Mouse (Mus musculus): ENCODE measurements at regions not wholly inside any gene's neighbourhood (a gene's known extent, or its start where the extent isn't known, plus 50 kb on each side); places are given as distances from the start of the nearest gene placed in this dataset.

DNA sequence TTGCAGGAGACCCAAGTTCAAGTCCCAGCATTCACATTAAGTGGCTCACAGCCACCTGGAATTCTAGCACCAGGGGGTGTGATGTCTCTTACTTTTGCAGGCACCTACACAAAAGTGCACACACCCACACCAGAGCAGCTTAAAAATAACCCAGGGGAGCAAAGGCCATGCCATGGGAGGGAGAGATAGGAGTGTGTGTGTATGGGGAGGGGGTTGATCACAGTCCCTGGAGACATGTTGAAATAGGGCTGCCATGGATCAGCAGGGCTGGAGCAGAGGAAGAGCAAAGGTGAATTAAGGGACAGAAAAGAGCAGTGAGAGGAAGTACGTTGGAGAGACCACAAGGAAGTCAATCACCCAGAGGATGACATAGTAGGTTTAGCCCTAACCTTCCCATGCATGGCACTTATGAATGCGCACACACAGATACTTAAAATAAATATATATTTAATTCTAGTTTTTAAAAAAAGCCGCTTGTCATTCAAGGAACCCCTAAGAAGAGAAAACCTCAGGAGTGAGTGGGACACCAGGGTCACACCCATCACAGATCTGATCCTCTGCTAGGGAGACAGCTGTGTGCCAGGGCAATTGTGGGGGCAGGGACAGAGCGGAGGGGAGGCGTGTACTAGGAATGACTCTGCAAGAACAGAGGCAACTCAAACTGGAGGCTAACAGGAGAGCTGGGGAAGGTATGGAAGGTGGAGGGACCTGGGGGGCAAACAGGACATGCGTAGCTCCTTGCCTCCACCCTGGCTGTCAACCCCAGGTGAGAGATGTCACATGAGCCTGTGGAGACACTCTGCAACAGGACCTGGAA, 189.5 kb upstream of the Rybp start:
- Histone ChIP-seq H3K9ac (ENCODE audit: insufficient read depth, low read depth, low read length, poor library complexity, severe bottlenecking) (no peak overlapping the region), H3K9me3 (ENCODE audit: control insufficient read depth, insufficient read depth, low read depth, low read length) (no peaks in the 10 kb centered on the region), H3K4me1 (ENCODE audit: control insufficient read depth in 2 of 2, insufficient read depth in 2 of 2, low read length in 2 of 2, poor library complexity in 1 of 2) (peaks cover 5 to 16% of the 10 kb centered on the region in 2 experiments), H3K4me3 (ENCODE audit: insufficient read depth in 1 of 2, low read depth in 1 of 2, low read length in 2 of 2, poor library complexity in 1 of 2, severe bottlenecking in 1 of 2) (no peak overlapping the region), H3K36me3 (ENCODE audit: control insufficient read depth, insufficient read depth, low read length, poor library complexity, severe bottlenecking) (no peaks in the 10 kb centered on the region; the same call in 1 of the 2 replicates), H3K27ac (ENCODE audit: insufficient read depth, low read depth, low read length, poor library complexity, severe bottlenecking) (no peak overlapping the region)
- in situ Hi-C loops (cut with MboI; ENCODE audit: low sequenced_read_pairs in 2 of 2, unreplicated experiment in 2 of 2): no loop called here
- TF ChIP-seq ZNF384 (IDR thresholded peaks at IDR 0.05; ENCODE audit: low read depth, low read length) (no peak), CHD2 (IDR thresholded peaks at IDR 0.05; ENCODE audit: low read depth, low read length) (no peak), ZC3H11A (IDR thresholded peaks at IDR 0.05; ENCODE audit: borderline replicate concordance, low read depth, low read length) (no peak), MAFK (IDR thresholded peaks at IDR 0.05; ENCODE audit: insufficient read depth, low read depth, low read length) (0 out of 2 replicates have a peak, but pooled peaks have one; percentile 26), HCFC1 (IDR thresholded peaks at IDR 0.05; ENCODE audit: borderline replicate concordance, insufficient read depth, low read length) (no peak)
- no peak for DNase-seq (ENCODE audit: low read depth, low spot score)

DNA sequence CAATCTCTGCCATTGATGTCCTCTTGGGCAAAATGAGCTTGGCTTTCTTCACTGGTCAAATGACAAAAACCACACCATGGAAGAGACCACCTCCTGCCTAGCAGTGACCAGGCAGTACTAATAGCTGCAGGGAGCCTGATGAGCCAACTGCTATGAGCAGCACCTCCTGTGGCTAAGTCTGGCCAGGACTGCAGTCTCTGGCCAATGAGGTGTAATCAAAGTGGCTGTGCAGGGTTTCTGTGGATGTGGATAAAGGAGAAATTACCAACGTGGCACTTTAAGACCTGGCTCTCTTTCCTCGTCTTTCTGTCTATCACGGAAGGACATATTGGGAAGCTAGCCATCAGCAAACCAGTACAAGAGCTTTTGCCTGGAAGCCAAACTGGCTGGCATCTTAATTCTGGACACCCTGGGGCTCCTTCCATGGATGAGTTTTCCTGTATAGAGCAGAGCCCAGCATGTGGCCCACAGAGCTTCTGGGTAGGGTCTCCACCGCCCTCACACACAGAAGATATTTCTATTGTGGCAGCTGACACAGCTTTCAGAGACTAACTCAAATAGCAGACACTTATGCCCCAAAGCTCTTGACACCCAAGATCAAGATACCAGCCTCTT, 188.2 kb upstream of the Rybp start:
- no peaks in the 10 kb centered on the region; the same call in 1 of the 2 replicates for H3K36me3 ChIP-seq (ENCODE audit: control insufficient read depth, insufficient read depth, low read length, poor library complexity, severe bottlenecking)
- no peak overlapping the region for H3K4me3 ChIP-seq (ENCODE audit: insufficient read depth in 1 of 2, low read depth in 1 of 2, low read length in 2 of 2, poor library complexity in 1 of 2, severe bottlenecking in 1 of 2)
- H3K9ac ChIP-seq (ENCODE audit: insufficient read depth, low read depth, low read length, poor library complexity, severe bottlenecking): no peak overlapping the region
- no peak for TF ChIP-seq ZC3H11A (IDR thresholded peaks at IDR 0.05; ENCODE audit: borderline replicate concordance, low read depth, low read length)
- no peak for TF ChIP-seq MAFK (IDR thresholded peaks at IDR 0.05; ENCODE audit: insufficient read depth, low read depth, low read length)
- peaks cover 2 to 10% of the 10 kb centered on the region in 2 experiments; a peak in 2 of 4 replicates for H3K4me1 ChIP-seq (ENCODE audit: control insufficient read depth in 2 of 2, insufficient read depth in 2 of 2, low read length in 2 of 2, poor library complexity in 1 of 2)
- H3K9me3 ChIP-seq (ENCODE audit: control insufficient read depth, insufficient read depth, low read depth, low read length): peaks cover 2% of the 10 kb centered on the region; the same call in 1 of the 2 replicates
- H3K27ac ChIP-seq (ENCODE audit: insufficient read depth, low read depth, low read length, poor library complexity, severe bottlenecking): no peak overlapping the region
- no peak for DNase-seq (ENCODE audit: low read depth, low spot score)
- in situ Hi-C loops (cut with MboI; ENCODE audit: low sequenced_read_pairs in 2 of 2, unreplicated experiment in 2 of 2): no loop called here

GRCm38 (mm10) chr6:100474326-100474725, 187.0 kb upstream of the Rybp start:
- H3K4me1 ChIP-seq (ENCODE audit: control insufficient read depth in 2 of 2, insufficient read depth in 2 of 2, low read length in 2 of 2, poor library complexity in 1 of 2): peaks cover 2 to 10% of the 10 kb centered on the region in 2 experiments; a peak in 2 of 4 replicates
- H3K36me3 ChIP-seq (ENCODE audit: control insufficient read depth, insufficient read depth, low read length, poor library complexity, severe bottlenecking): no peaks in the 10 kb centered on the region; the same call in 1 of the 2 replicates
- H3K4me3 ChIP-seq (ENCODE audit: insufficient read depth in 1 of 2, low read depth in 1 of 2, low read length in 2 of 2, poor library complexity in 1 of 2, severe bottlenecking in 1 of 2): no peak overlapping the region
- peaks cover 2% of the 10 kb centered on the region; the same call in 1 of the 2 replicates for H3K9me3 ChIP-seq (ENCODE audit: control insufficient read depth, insufficient read depth, low read depth, low read length)
- no peak overlapping the region for H3K27ac ChIP-seq (ENCODE audit: insufficient read depth, low read depth, low read length, poor library complexity, severe bottlenecking)
- no peak overlapping the region for H3K9ac ChIP-seq (ENCODE audit: insufficient read depth, low read depth, low read length, poor library complexity, severe bottlenecking)
- no peak for DNase-seq (ENCODE audit: low read depth, low spot score)
- in situ Hi-C loops (cut with MboI; ENCODE audit: low sequenced_read_pairs in 2 of 2, unreplicated experiment in 2 of 2): no loop called here
- TF ChIP-seq CHD2 (IDR thresholded peaks at IDR 0.05; ENCODE audit: low read depth, low read length): no peak
- TF ChIP-seq MAFK (IDR thresholded peaks at IDR 0.05; ENCODE audit: insufficient read depth, low read depth, low read length): no peak
- no peak for TF ChIP-seq HCFC1 (IDR thresholded peaks at IDR 0.05; ENCODE audit: borderline replicate concordance, insufficient read depth, low read length)
- TF ChIP-seq ZNF384 (IDR thresholded peaks at IDR 0.05; ENCODE audit: low read depth, low read length): no peak
- TF ChIP-seq ZC3H11A (IDR thresholded peaks at IDR 0.05; ENCODE audit: borderline replicate concordance, low read depth, low read length): no peak

DNA sequence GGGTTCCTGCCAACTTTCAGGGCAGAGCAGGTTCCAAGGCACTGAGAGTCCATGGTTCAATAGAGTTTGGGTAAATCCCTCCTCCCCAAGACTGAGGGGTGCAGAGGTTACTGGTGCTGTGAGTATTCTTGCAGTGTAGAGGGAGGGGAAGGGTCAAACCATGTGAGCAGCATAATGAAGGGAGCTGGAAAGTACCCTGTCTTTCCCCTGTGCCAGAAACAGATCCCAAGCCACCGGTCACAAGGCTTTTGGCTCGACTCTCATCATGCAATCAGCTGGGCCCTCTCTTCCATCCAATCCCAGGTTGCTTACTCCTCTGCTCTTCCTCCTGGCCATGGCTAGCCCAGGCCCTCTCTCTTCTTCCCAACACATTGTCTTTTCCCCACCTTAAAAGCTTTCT, 182.8 kb upstream of the Rybp start:
- Histone ChIP-seq H3K36me3 (ENCODE audit: control insufficient read depth, insufficient read depth, low read length, poor library complexity, severe bottlenecking) (no peaks in the 10 kb centered on the region; the same call in 1 of the 2 replicates), H3K4me1 (ENCODE audit: control insufficient read depth in 2 of 2, insufficient read depth in 2 of 2, low read length in 2 of 2, poor library complexity in 1 of 2) (no peaks in the 10 kb centered on the region), H3K27ac (ENCODE audit: insufficient read depth, low read depth, low read length, poor library complexity, severe bottlenecking) (no peak overlapping the region), H3K4me3 (ENCODE audit: insufficient read depth in 1 of 2, low read depth in 1 of 2, low read length in 2 of 2, poor library complexity in 1 of 2, severe bottlenecking in 1 of 2) (no peak overlapping the region), H3K9me3 (ENCODE audit: control insufficient read depth, insufficient read depth, low read depth, low read length) (peaks cover 2% of the 10 kb centered on the region; the same call in 1 of the 2 replicates), H3K9ac (ENCODE audit: insufficient read depth, low read depth, low read length, poor library complexity, severe bottlenecking) (no peak overlapping the region)
- in situ Hi-C loops (cut with MboI; ENCODE audit: low sequenced_read_pairs in 2 of 2, unreplicated experiment in 2 of 2): no loop called here
- TF ChIP-seq CHD2 (IDR thresholded peaks at IDR 0.05; ENCODE audit: low read depth, low read length) (no peak), ZC3H11A (IDR thresholded peaks at IDR 0.05; ENCODE audit: borderline replicate concordance, low read depth, low read length) (no peak), MAFK (IDR thresholded peaks at IDR 0.05; ENCODE audit: insufficient read depth, low read depth, low read length) (no peak), ZNF384 (IDR thresholded peaks at IDR 0.05; ENCODE audit: low read depth, low read length) (no peak), HCFC1 (IDR thresholded peaks at IDR 0.05; ENCODE audit: borderline replicate concordance, insufficient read depth, low read length) (no peak)
- DNase-seq (ENCODE audit: low read depth, low spot score): no peak

Measured in ES-E14 (cell line).